Mouse (Mus musculus) heart, postnatal 14 days (tissue): ENCODE data around the gene Clybl. TPM values are rescaled to one million over a fixed set of nuclear protein-coding genes. Genes with fewer than 3 reads are reported as not detected.

ENCODE experiments used
- DNase-seq, 2 experiments: peaks; one replicate each; pipeline ENCODE4 v3.0.0; 2021 to 2022
- intact Hi-C: fragments of 180-260 bp; cut with DNase I; formaldehyde crosslinking; loops from one replicate; pipeline ENCODE4 v1.15.1; 2025
- total RNA-seq, 2 experiments: library from RNA; stranded (reverse); gene quantifications; 2 replicates each; pipeline ENCODE4 v1.2.3; 2021

Gene Clybl
- total RNA-seq, 2 experiments from 2014 or later = 103 to 116 TPM

DNA sequence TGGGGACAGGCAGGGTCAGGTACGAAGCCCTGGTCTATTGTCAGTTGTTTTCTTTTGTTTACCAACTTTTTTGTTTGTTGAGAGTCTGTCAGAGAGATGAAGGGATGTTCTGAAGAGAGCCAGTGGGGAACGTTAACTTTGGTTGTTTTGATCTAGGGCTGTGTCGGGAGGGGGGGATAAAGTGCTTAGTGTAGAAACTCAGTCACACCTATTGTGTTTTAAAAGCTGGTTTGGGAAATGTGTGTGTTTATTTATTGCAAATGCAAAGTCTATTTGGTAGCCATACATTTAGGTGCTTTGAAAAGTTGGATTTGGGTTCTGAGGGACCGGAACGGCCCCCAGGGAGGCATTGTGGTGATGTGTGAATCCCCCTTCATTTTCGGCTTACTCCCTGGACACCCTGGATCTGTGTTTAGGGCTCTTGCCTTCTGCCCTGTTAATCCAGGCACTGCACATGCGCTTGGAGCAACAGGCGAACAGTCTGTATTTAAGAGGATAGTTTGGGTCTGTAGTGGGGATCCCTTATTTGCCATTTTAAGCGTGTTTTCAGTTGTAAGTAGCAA lies 99.6 kb downstream of the Clybl start:
- no peak for DNase-seq
- intact Hi-C loops = no loop called here

DNA sequence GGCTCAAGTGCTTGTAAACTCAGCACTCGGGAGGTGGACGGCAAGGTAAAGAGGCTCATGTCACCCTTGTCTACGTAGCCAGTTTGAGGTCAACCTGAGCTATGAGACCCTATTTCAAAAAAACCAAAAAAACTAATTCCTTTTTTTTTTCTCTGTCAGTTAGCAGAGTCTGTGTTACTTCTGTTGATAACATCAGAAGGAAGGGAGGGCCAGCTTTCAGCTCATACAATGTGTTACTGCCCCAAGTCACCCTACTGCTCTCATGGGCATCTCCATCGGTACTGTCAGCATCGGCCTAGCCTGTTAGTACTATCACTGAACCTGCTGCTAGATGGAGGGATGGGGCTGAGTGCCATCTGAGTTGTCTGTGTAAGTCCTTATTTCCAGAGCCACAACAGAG lies 102.5 kb downstream of the Clybl start:
- no peak for DNase-seq
- intact Hi-C loops = no loop called here

DNA sequence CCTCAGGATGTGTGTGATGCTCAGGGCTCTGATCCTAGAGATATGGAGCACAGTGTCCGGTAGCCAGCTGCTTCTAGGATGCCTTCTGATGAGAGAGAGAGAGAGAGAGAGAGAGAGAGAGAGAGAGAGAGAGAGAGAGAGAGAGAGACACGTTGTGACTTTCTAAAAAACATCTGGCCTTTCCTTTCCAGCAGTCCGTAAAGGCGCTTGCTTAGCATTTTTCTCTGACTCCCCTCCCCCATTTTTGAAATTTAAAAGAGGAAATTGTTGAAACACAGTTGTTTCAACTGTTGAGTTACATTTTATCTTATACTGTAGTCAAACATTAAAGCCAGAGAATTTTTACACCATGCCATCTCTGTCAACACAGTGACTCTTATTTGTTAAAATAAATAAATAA lies 114.9 kb downstream of the Clybl start:
- intact Hi-C loops = no loop called here
- DNase-seq = no peak

DNA sequence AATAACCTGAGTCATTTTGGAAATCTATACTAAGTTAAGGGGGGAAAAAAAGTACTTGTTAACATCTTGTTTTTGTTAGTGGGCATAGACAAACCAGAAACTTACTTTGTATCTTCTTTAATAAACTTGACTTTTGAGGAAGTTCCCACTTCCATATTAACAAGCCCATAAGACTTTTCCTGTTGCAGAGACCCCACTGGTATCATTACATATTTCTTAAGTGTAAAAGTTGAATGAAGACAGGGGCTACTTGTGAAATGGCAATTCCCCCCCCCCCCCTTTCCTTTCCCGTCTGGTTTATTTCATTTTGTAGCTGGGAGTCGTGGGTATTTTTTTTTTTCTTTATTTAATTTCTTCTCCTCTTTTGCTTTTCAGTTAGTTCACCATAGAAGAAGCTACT lies 115.4 kb downstream of the Clybl start:
- intact Hi-C loops = no loop called here
- DNase-seq = no peak

DNA sequence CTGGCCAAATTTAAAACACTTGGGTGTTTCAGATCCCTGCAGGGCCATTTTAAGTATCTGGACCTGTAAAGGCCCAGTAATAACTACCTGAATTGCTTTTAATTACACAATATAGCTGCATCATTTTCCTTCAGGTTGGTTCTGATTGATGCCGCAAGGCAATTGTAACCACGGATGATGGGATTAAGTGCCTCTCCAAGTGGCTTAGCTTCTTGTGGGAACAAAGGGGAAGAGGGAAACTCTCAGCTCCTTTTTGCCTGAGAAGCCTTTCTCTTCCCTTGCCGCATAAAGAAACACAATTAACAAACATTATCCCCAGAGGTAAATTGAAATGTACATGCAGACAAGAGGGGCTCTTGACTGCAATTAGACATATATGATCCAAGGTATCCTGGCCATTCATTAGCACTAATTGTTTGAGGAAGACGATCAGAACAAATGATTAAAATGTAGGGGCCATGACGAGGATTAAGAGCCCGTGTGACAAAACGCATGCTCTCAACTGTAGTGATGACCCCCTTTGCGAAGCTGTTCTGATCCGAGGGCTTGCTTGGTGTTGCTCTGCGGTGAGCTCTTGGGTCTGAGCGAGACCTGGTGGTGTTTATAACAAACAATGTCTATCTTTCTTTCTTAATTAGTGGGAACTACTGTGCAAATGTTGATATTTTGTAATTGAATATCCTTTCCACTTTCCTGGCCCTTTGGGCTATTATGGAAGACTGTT lies 116.0 kb downstream of the Clybl start:
- no peak for DNase-seq
- intact Hi-C loops = no loop called here

DNA sequence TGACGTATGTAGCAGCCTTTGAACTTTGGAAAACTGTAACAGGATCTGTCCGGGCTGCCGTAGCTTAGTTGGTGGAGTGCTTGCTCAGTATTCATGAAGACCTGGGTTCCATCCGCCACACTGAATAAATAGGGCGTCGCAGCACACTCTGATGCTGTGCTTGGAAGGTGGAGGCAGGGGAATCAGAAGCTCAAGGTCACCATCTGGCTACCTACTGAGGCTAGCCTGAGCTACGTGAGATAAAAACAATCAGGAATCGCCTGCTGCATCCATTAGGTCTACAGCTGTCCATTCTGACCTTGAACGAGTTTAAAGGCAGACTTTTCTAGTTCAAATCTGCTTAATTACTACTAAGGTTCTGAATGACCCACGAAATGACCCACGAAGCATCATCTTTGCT lies 118.8 kb downstream of the Clybl start:
- intact Hi-C loops = no loop called here
- no peak for DNase-seq

DNA sequence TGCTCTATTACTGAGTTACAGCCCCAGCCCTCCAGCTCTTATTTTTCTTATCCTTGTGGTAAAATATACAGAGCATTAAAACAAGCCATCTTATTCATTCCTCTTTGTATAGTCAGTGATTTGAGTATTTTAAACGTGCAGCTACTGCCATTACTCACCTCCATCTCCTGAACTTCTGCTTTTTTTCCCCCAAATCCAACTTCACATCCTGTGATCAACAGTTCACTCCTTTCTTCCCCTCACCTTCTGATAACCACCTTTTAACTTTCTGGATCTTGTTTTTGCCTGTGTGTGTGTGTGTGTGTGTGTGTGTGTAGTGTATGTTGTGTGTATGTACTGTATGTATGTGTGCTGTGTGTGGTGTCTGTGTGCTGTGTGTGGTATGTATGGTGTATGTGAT lies 122.3 kb downstream of the Clybl start:
- intact Hi-C loops = no loop called here
- DNase-seq = no peak

DNA sequence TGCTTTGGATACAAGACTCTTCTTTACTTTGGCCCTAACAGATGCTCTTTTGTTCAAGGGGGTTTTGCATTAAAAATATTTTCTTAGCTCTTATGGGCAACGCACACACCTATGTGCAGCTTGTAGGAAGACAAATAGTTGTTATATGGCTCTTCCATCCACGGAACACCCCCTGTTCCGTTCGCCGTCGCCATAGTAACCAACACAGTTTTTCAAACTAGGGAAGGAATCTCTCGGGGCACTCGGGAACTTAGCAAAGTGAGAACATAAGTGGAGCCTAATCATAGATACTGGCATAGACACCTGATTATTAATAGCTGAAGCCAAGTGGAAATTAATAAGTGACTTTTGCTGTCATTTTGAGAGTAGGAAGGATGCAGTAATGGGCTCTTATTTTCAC lies 123.6 kb downstream of the Clybl start:
- intact Hi-C loops = no loop called here
- DNase-seq = no peak

DNA sequence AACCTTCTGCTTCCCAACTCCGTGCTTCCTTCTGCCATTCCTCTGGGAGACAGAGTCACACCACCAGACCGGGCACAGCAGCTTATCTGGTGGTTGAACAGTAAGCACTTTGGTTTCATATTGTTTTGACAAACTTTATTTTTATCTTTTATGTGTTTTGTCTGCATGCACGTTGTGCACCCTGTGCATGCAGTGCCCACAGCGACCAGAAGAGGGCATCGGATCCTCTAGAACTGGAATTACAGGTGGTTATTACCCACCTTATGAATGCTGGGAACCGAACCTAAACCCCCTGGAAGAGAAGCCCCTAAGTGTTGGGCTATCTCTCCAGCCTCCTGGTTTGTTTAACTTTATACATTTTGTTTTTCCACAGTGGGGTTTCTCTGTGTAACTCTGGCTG lies 130.9 kb downstream of the Clybl start:
- no peak for DNase-seq
- intact Hi-C loops = no loop called here

DNA sequence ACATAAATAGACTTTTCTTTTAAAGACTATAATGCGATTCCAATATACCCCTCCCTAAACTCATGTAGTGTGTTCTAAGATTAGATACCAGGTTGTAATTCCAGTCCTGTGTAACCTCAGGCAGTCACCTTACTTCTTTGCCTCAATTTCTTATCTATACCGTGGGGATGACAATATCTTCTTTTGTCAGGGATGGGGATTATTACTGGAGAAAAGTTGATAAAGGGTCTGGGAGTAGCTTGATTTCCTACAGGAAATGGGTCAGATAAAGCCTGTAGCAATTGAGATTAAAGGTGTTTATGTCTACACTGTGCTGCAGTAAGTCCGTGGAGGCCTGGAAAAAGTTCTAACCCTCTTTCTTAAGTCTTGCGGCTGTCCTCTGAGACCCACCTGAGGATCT lies 131.8 kb downstream of the Clybl start:
- intact Hi-C loops = no loop called here
- DNase-seq = no peak

DNA sequence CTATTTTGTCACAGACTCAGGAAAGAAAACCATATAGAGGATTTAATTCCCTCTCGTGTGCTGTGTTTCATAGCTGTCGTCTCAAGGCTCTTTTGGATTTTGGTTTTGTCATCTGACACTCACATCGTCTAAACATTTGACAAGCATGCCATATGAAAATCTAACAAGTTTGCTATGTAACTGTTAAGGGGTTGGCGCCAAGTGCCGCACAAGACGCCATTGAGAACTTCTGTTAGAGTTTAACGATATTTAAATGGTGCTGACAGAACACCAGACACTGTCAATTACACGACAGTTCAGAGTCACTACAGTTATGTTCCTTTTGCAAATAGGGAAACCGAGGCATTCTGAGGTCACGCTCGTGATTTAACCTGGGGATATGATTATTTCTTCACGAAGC lies 134.2 kb downstream of the Clybl start:
- intact Hi-C loops = no loop called here
- no peak for DNase-seq

DNA sequence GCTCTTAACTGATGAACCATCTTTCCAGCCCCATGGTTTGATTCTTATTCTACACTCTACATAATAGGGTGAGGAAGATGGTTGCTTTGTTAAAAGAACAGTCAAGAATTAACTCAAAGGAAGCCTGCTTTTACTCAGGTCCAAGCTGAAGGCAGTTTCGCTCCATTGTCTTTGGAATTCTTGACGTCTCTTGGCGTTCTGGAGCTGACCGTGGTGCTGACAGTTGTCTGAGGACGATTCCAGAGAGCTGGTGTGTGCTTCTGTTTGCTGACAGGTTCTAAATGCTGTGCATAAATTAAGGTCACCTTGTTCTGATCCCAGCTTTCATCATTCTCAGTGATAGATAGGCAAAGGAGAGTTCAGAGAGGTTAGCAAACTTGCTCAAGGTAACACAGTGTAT lies 140.6 kb downstream of the Clybl start:
- intact Hi-C loops = no loop called here
- peak in 1 of 2 experiments; percentile 10 for DNase-seq

DNA sequence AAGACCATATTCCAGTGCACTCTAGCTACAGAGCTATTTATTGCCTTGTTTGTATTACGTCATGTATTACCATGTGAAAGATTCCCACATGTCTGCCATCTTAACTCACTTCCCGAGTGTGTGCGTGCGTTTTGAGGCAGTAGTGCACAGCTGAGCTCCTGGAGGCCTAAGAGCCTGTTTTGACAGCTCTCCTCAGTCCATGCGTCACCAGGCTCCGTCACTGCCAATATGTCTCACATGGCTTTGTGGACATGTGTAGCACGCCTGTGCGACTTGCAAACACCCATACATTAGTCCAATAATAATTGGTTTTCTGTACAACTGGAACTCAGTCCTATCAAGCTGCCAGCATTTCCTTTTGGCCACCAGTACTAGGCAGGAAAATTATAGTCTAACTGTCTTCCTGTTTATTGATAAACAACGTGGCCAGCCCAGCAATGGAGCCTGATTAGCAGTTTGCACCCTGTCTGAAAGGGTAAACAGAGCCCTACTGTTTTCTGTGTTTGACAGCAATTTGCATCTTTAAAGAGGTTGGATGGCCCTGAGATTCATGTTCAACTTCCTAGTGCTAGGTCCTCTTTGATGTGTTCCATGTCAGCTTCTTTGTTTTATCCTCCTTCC lies 142.4 kb downstream of the Clybl start:
- intact Hi-C loops = no loop called here
- no peak for DNase-seq

DNA sequence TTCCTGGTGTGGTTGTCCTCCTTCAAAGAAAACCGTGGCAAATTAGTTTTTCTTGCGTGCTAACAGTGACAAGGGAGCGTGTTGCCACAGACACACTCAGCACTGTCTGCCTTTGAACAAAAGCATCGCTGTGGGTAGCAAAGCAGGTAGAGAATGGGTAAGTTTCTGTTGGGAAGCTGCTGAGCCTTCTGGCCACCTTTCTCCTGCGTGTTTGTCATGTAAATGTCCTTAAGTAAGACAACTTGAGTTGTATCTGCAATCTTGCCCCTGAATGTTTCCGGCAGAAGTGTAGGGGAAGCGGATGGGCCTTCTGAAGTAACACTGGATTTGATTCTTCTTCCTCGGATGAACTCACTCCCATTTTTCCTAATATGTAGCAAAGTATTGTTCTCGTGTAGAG lies 148.6 kb downstream of the Clybl start:
- DNase-seq = no peak
- intact Hi-C loops = no loop called here

DNA sequence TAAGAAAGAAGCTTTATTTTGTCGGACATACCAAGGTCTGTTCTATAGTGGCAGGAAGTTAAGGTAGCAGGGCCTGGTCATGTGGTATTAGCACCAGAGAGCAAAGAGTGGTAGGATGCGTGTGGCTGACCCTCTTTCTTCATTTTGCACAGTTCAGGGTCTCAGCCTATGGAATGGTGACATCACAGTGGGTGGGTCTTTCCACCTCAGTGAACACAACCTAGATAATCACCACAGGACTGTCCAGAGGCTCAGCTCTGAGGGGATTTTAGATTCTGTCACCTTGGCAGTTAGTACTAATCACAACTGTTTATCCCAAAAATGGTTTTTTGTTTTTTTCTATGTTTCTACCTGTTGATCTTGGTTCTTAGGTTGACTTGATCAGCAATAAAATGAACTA lies 149.2 kb downstream of the Clybl start:
- intact Hi-C loops = no loop called here
- no peak for DNase-seq

DNA sequence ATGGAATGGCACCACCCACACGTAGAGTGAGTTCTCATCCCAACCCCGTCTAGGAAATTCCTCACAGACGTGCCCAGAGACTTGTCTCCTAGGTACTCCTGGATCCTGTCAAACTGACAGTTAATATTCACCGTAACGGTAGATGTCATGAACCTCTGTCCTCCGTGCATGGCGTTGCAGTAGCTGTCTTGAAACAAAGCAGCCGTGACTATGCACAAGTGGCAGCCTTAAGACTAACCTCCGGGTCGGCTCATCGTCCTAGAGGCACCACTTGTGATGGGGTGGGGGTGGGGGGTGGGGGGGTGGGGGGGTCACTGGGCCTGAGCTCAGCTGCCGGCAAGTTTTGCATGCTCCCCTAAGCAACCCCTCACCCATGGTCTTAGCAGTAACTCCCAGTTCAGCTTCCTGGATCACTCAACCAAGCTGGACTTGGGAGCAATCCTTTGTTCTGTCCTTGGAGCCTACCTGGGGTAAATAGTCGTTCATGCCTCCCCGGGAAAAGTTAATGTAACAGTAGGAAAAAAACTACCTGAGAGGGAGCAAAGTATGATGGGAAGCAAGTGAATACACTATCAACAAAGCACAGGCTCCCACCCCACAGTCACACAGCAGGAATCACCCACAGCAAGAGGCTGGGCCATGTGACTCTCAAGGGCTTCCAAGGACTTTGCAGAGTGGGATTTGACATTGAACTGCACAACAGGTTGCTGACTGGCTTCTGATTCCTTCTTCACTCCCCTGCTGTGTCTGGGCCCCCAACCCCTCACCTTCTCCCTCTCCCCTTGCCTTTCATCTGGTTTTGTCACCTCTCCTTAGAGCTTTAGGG lies 150.3 kb downstream of the Clybl start:
- no peak for DNase-seq
- intact Hi-C loops = no loop called here

DNA sequence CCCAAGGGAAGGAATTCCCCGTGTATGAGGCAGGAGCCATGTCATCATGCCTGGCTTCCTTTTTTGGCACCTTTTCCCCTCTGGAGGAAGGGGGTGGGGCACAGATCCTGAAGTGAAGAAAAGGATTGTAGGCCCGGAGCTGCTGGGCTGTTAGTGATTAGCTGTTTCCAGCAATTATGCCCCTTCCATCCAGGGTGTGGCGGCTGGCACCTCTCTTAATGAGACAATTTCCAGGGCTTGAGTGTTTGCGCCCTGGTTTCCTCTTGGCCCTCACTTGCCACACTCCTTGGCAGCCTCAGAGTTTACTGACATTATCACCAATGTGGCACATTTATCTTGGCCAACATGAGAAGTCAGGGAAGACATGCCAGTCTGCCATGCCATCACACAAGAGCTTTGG lies 155.5 kb downstream of the Clybl start:
- DNase-seq = peak in 1 of 2 experiments; percentile 2

DNA sequence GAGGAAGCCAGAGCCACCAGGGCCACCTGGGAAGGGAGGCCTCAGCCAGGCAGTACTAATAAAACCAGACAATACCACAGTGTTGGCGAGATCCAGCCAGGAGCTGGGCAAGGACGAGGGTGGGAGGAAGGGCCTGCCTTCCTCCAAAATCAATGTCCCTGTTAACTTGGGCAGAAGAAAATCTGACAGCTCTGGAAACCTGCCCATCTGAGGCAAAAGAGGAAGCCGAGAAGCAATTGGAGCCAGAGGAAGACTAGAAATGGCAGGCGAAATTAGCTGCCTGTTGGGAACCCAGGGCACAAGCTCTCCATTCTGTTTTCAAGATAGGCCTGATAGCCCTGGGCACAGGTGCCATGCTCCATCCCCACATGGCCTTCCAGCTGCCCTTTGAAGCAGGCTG lies 157.3 kb downstream of the Clybl start:
- intact Hi-C loops = no loop called here

More for the DNA sequence above, 155.5 kb downstream of the Clybl start:
- intact Hi-C loops = no loop called here

DNA sequence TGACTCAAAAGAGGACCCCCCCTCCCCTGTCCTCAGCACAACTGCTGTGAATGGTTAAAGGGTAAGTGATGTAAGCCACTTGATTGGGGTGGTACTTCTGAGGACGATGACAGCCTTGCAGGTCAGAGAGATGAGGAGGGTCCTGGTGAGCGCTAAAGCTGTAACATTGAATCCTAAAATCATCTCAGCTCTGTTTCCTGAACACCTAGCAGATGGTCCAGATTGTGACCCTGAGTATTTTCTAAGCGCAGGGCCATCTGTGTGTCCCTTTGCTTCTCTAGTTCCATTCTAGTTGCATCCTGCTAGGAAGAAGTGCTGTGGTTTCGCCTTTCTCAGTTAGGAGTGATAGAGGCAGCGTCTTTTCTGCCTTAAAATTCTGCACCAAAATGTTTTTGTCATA lies 158.6 kb downstream of the Clybl start:
- DNase-seq = no peak
- intact Hi-C loops = no loop called here

More for the DNA sequence above, 157.3 kb downstream of the Clybl start:
- DNase-seq = no peak

DNA sequence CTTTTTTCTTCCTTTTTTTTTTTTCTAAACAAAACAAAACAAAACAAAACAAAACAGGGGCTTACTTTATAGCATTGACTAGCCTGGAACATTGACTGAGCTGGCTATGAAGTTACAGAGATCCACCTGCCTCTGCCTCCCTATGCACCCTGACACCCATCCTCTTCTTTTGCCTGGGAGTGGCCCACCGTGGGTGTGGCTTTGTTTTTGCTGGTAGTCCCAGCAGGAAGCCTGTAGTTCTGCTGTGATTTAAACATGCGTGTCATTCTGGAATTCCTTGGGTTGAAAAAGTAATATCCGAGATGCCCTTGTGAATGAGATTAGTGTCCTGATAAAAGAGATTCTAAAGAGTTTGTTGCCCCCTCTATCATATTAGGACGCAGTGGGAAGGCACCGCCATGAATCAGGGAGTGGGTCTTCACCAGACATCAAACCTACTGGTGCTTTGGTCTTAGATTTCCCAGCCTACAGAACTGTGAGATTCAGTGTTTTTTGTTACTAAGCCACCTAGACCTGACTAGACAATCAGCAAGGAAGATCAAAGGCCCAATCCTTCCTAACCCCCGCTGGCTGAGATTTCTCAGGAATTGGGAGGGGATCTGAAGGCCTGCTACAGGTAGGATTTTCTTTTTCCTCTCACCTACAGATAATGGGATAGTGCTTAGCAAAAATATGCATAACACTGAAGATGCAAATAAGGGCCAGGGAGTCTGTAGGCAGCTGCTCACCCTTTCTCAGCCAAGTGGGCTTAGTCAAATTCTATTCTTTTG lies 160.3 kb downstream of the Clybl start:
- intact Hi-C loops = no loop called here

More for the DNA sequence above, 160.3 kb downstream of the Clybl start:
- DNase-seq = no peak
